Mouse (Mus musculus): ENCODE results near the gene Smyd1. TPM values are rescaled to one million over a fixed set of nuclear protein-coding genes. Genes with fewer than 3 reads are reported as not detected.

Smyd1 gene
- 0.09 and 0.15 TPM in 2 replicates for polyA plus RNA-seq (2016; fragmentation: Nextera tagmentation; extraction: Ambion mirVana)

DNA sequence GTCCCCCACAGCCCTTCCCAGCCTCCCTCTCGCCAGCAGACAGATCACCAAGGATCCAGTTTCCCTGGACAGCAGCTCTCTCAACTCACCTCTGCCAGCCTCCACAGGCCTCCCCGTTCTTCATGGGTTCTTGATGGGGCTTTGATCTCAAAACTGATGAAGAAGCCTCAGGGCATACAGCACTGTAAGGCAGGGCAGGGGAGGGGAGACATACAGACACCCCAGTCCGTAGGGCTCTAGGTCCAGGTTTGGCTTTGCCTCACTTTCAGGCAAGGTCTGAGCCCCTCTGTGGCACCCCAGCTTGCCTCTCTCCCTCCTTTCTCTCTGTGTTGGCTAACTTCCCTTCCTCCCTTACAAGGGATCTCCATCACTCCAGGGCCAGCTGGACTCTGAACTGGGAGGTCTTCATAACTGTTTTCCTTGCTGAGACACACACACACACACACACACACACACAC is at the start of gene Smyd1:
Smyd1 (minus strand) TSS at position 408 of the 458 bp plus-strand sequence.
- H3K9me3 ChIP-seq: no peaks in the 10 kb centered on the region
- no peaks in the 10 kb centered on the region for H3K36me3 ChIP-seq (replicated peaks)
- DNase-seq (ENCODE audit: extremely low spot score, low spot score): no peak
- 81% methylated on average over 3 of the region's 3 CpGs for WGBS
- no peak within 1 kb of the TSS for H3K4me3 ChIP-seq
- H3K27me3 ChIP-seq (ENCODE audit: poor library complexity, severe bottlenecking): no peaks in the 10 kb centered on the region
- no peaks in the 10 kb centered on the region for H3K4me1 ChIP-seq
- H3K27ac ChIP-seq: no peak within 1 kb of the TSS

DNA sequence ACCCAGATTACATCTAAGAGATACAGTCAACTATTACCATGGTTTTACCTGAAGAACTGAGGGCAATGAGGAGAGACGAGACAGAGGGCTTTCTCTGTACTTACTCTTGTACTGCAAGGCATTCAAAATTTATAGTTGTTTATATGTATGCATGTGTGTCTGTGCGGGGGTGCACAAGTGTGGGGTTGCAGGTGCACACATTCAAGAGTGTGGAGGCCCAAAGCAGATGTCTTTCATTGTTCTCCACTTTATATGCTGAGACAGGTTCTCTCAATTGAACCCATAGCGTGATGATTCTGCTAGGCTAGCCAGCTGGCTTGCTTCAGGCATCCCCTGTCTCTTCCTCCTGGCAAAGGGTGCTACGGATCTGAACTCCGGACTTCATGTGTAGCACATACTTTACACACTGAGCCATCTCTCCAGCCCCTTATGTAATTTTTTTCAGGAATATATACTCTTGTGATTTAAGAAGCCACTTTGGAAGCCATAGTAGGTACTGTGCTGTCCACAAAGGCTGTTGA is 49.1 kb upstream of the Smyd1 start:
- no peak for DNase-seq (ENCODE audit: extremely low spot score, low spot score)

DNA sequence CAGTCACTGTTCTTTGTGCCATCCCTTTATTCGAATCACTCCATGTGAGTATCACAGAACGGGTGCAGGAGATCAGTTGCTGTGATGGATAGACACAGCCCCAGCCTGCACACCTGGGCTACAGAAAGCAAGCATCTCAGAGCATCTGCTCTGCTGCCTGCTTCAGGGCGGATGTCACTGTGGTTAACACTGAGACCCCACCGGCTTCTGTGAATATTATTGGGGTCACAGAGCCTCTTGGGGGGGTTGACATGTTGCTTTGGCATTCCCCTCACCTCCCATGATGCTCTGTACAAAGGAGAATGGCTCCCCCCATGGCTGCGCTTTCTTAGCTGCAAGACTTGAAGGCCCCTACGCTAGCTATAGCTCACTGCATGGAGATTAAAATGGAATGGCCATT is 47.4 kb upstream of the Smyd1 start:
- Histone ChIP-seq H3K27me3 (ENCODE audit: poor library complexity, severe bottlenecking) (no peaks in the 10 kb centered on the region), H3K4me3 (no peak overlapping the region), H3K4me1 (no peaks in the 10 kb centered on the region), H3K27ac (no peak overlapping the region), H3K36me3 (replicated peaks) (no peaks in the 10 kb centered on the region), H3K9me3 (no peaks in the 10 kb centered on the region)
- DNase-seq (ENCODE audit: extremely low spot score, low spot score): no peak
- 92% methylated on average over 6 of the region's 6 CpGs for WGBS

More for the DNA sequence above, 49.1 kb upstream of the Smyd1 start:
- Histone ChIP-seq H3K4me1 (no peaks in the 10 kb centered on the region), H3K27ac (no peak overlapping the region), H3K9me3 (no peaks in the 10 kb centered on the region), H3K4me3 (no peak overlapping the region), H3K36me3 (replicated peaks) (no peaks in the 10 kb centered on the region), H3K27me3 (ENCODE audit: poor library complexity, severe bottlenecking) (no peaks in the 10 kb centered on the region)
- 86% methylated on average over 5 of the region's 5 CpGs for WGBS

DNA sequence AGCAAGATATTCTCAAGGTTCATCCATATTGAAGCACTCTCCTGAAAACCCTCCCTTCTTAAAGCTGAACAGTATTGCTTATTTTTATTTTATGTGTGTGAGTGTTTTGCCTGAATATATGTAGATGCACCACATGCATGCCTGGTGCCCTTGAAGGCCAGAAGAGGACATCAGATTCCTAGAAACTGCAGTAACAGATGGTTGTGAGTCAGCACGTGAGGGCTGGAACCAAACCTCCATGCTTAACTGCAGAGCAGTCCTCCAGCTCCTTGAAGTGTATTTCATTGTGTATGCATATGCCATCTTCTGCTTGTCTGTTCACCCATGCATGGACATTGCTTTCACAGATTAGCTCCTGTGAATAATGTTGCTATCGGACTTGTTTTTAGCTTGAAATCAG is 42.0 kb upstream of the Smyd1 start:
- WGBS: 82% methylated on average over 2 of the region's 2 CpGs
- no peaks in the 10 kb centered on the region for H3K27me3 ChIP-seq (ENCODE audit: poor library complexity, severe bottlenecking)
- H3K4me1 ChIP-seq: no peaks in the 10 kb centered on the region
- H3K27ac ChIP-seq: no peak overlapping the region
- no peaks in the 10 kb centered on the region for H3K9me3 ChIP-seq
- no peak for DNase-seq (ENCODE audit: extremely low spot score, low spot score)
- H3K36me3 ChIP-seq (replicated peaks): no peaks in the 10 kb centered on the region
- no peak overlapping the region for H3K4me3 ChIP-seq

DNA sequence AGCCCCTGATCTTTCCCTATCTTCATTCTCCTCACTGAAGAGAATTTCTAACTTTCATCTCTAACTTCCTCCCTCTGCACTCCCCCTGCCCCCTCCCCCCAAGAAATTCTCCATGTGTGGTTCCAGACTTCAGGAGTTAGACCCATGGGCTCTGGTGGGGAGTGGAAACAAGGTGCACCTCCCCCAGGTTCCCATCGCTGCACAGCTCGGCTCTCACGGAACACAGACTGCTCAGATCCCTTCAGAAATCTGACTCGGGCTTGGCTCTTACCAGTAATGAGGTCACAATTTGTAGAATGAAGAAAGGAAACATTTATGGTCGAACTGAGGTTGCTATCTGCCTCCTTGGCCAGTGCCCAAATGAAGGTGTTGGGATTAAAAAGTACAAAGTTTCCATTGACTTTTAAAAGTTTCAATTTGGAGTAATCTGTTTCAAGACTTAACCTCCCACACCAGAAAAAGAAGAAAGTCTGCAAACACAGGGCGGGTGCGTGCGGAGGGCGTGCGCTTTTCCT is 39.2 kb upstream of the Smyd1 start:
- no peaks in the 10 kb centered on the region for H3K4me1 ChIP-seq
- no peaks in the 10 kb centered on the region for H3K36me3 ChIP-seq (replicated peaks)
- no peak for DNase-seq (ENCODE audit: extremely low spot score, low spot score)
- H3K9me3 ChIP-seq: no peaks in the 10 kb centered on the region
- no peaks in the 10 kb centered on the region for H3K27me3 ChIP-seq (ENCODE audit: poor library complexity, severe bottlenecking)
- H3K4me3 ChIP-seq: no peak overlapping the region
- WGBS: 90% methylated on average over 10 of the region's 10 CpGs
- H3K27ac ChIP-seq: no peak overlapping the region

DNA sequence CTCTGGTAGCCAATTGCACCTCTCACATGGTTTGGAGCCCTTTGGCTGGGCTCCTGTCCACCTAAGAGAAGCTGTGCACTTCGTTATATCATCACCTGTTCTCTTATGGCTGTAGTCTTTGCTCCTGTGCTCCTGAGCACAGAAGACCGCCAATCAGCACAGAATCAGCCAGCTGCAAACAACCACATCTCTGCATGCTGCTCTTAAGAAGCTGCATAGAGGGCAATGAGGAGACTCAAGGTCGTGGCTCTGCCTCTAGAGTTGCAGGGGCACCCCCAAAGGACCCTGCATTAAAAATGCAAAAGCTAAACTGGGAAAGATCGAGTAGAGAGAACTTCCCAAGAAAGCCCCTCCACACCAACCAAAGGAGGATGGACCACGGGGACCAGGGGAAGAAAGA is 38.7 kb upstream of the Smyd1 start:
- no peaks in the 10 kb centered on the region for H3K9me3 ChIP-seq
- no peaks in the 10 kb centered on the region for H3K4me1 ChIP-seq
- H3K36me3 ChIP-seq (replicated peaks): no peaks in the 10 kb centered on the region
- H3K27me3 ChIP-seq (ENCODE audit: poor library complexity, severe bottlenecking): no peaks in the 10 kb centered on the region
- H3K4me3 ChIP-seq: no peak overlapping the region
- WGBS: 62% methylated on average over 5 of the region's 5 CpGs
- H3K27ac ChIP-seq: no peak overlapping the region
- DNase-seq (ENCODE audit: extremely low spot score, low spot score): no peak

DNA sequence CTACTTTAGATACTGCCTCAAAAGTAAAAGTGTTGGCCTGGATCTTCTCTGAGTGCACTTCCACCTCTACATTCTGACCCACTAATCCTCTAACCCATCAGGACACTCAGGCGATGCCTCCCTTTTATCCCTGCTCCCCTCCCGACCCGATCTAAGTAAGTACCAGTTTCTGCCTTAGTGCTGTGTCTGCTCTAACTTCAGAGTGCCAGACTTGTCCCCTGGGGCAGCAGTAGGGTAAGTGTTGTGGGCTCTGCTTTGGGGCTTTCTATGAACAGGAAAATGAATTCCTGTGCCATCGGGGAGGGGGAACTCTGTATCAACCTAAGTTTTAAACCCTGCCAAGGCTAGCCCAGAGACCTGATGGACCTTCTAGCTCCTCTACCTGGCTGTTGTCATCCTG is 38.2 kb upstream of the Smyd1 start:
- 72% methylated on average over 4 of the region's 4 CpGs for WGBS
- H3K9me3 ChIP-seq: no peaks in the 10 kb centered on the region
- H3K27ac ChIP-seq: no peak overlapping the region
- no peaks in the 10 kb centered on the region for H3K36me3 ChIP-seq (replicated peaks)
- no peaks in the 10 kb centered on the region for H3K4me1 ChIP-seq
- no peak for DNase-seq (ENCODE audit: extremely low spot score, low spot score)
- no peak overlapping the region for H3K4me3 ChIP-seq
- H3K27me3 ChIP-seq (ENCODE audit: poor library complexity, severe bottlenecking): no peaks in the 10 kb centered on the region

DNA sequence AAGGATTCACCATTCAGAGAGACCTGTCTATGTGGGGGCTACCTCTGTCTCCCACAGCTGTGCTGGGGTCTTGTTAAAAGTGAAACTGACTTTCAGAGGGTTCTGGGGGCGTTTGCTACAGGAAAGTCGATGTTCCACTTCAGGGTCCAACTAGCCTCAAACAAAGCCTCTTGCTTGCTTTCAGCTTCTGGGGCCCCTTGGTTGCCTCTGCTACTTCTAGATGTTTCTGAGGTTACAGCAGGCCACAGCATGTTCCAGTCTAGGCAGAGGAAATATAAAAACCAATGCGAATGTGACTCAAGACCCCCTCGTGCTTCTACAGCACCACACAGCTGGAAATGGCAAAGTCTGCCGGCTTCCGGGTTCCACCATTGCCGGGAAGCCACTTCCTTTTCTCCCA is 35.5 kb upstream of the Smyd1 start:
- H3K4me1 ChIP-seq: no peaks in the 10 kb centered on the region
- no peaks in the 10 kb centered on the region for H3K36me3 ChIP-seq (replicated peaks)
- H3K27me3 ChIP-seq (ENCODE audit: poor library complexity, severe bottlenecking): no peaks in the 10 kb centered on the region
- no peak overlapping the region for H3K4me3 ChIP-seq
- H3K27ac ChIP-seq: no peak overlapping the region
- WGBS: 93% methylated on average over 7 of the region's 7 CpGs
- no peak for DNase-seq (ENCODE audit: extremely low spot score, low spot score)
- H3K9me3 ChIP-seq: no peaks in the 10 kb centered on the region

DNA sequence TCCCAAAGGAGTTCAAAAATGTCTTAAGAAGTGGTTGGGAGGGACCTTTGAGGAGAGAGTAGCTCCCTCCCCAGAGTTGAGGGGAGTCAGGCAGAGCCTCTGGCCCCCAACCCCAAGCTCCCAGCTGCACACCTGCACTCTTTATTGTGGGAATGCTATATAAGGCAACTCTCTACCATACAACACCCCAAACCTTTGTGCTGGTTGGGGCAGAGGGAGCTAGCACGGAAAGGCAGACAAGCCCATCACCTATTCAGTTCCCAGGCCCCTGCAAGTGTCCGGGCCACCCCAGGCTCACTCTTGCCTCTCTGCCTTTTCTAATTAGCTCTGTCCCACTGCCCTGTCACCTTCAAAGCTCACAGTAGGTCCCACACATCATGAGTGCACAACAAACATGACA is 31.7 kb upstream of the Smyd1 start:
- WGBS: 77% methylated on average over 2 of the region's 2 CpGs
- Histone ChIP-seq H3K36me3 (replicated peaks) (no peaks in the 10 kb centered on the region), H3K4me1 (no peaks in the 10 kb centered on the region), H3K27ac (no peak overlapping the region), H3K27me3 (ENCODE audit: poor library complexity, severe bottlenecking) (no peaks in the 10 kb centered on the region), H3K4me3 (no peak overlapping the region), H3K9me3 (no peaks in the 10 kb centered on the region; the same call in 1 of the 2 replicates)
- no peak for DNase-seq (ENCODE audit: extremely low spot score, low spot score)

DNA sequence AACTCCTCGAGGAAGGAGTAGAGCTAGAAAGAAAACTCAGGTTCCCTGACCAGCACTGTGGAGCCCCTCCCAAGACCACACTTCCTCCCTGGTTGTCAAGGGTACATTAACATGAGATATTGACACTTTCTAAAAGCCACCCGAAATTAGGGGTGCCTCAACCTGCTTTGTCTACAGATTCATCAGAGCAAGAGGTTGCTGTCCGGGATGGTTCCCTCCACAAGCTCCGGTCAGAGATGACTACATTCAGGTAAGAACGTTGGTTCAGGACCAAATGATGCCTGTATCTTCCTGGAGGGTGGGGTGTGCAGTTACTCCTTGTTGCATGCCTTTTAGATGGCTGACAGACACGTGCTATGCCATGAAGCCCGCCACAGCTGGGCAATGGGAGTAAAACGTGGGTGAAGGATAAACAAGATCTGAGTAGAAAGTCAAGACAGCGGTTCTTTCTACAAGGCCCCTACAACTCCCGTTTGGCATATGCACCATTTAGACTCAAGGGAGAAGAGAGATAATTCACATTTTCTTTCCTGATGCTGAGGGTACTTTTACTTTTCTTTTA is 30.9 kb upstream of the Smyd1 start:
- no peaks in the 10 kb centered on the region for H3K4me1 ChIP-seq
- H3K27ac ChIP-seq: no peak overlapping the region
- DNase-seq (ENCODE audit: extremely low spot score, low spot score): no peak
- no peak overlapping the region for H3K4me3 ChIP-seq
- H3K36me3 ChIP-seq (replicated peaks): no peaks in the 10 kb centered on the region
- no peaks in the 10 kb centered on the region for H3K27me3 ChIP-seq (ENCODE audit: poor library complexity, severe bottlenecking)
- H3K9me3 ChIP-seq: no peaks in the 10 kb centered on the region; the same call in 1 of the 2 replicates
- 90% methylated on average over 10 of the region's 10 CpGs for WGBS

DNA sequence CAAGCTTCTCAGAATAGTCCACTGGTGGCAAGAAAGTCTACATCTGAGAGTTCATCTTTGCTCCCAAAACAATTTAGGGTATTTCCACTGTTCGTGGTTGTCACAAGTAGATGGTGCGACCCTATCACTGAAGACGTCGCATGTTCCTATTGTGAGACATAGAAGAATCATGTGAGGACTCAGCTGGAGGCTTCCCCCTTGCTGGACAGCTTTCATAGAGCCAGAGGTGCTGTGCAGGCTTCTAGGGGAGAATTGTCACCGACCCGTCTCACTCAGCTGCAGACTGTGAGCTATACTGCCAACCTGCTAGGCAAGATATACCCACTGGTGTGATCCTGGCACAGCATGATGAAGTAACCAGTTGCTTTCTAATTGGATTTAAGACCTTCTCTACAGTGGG is 30.2 kb upstream of the Smyd1 start:
- no peak for DNase-seq (ENCODE audit: extremely low spot score, low spot score)
- Histone ChIP-seq H3K36me3 (replicated peaks) (no peaks in the 10 kb centered on the region), H3K9me3 (no peaks in the 10 kb centered on the region; the same call in 1 of the 2 replicates), H3K4me1 (no peaks in the 10 kb centered on the region), H3K4me3 (no peak overlapping the region), H3K27ac (no peak overlapping the region), H3K27me3 (ENCODE audit: poor library complexity, severe bottlenecking) (no peaks in the 10 kb centered on the region)
- WGBS: 94% methylated on average over 6 of the region's 6 CpGs

DNA sequence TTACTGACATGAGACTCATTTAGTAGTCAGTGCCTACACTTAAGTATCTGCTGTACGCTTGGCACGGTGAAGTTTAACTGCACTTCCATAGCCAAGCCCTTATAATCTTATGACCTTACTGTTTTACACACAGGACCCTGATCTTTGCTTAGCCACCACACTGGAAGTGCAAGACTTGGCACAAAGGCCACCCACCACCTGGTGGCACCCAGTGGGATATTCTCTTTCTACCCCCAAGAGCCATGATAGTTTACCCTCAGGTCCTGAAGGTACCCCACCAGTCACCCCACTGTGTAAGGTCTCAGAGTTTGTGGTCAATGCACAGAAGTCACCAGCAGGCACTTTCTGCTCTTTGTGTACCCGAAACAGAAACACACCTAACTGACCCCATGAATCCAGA is 29.2 kb upstream of the Smyd1 start:
- WGBS: 95% methylated on average over 3 of the region's 3 CpGs

DNA sequence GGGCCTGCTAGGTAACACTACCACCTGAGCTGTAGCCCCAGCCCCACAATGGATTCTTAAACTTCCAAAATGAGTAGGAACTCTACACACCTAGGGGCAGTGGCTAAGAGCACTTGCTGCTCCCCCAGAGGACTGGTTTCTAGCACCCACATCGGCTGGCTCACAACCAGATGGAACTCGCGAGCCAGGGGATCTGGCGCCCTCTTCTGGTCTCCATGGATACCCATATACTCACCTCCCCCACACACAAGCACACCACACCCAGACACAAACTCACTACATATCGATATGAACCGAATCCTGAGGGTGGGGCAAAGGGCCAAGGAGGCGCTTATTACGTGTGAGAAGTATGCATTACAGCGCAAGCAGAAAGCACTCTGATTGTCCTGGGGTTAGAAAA is 26.0 kb upstream of the Smyd1 start:
- H3K4me1 ChIP-seq: no peaks in the 10 kb centered on the region
- H3K27me3 ChIP-seq (ENCODE audit: poor library complexity, severe bottlenecking): no peaks in the 10 kb centered on the region
- H3K4me3 ChIP-seq: no peak overlapping the region
- WGBS: 93% methylated on average over 9 of the region's 9 CpGs
- H3K36me3 ChIP-seq (replicated peaks): no peaks in the 10 kb centered on the region
- H3K9me3 ChIP-seq: no peaks in the 10 kb centered on the region; the same call in 1 of the 2 replicates
- DNase-seq (ENCODE audit: extremely low spot score, low spot score): no peak
- no peak overlapping the region for H3K27ac ChIP-seq

More for the DNA sequence above, 29.2 kb upstream of the Smyd1 start:
- no peak overlapping the region for H3K4me3 ChIP-seq
- no peak overlapping the region for H3K27ac ChIP-seq
- no peaks in the 10 kb centered on the region for H3K4me1 ChIP-seq
- no peaks in the 10 kb centered on the region for H3K36me3 ChIP-seq (replicated peaks)
- H3K27me3 ChIP-seq (ENCODE audit: poor library complexity, severe bottlenecking): no peaks in the 10 kb centered on the region
- no peak for DNase-seq (ENCODE audit: extremely low spot score, low spot score)
- H3K9me3 ChIP-seq: no peaks in the 10 kb centered on the region; the same call in 1 of the 2 replicates
